Mouse (Mus musculus): ENCODE data around the gene Dgat2. TPM values are rescaled to one million over a fixed set of nuclear protein-coding genes. Genes with fewer than 3 reads are reported as not detected.

Dgat2 gene
- polyA plus RNA-seq, 1 experiment: 1,082 TPM

GRCm38 (mm10) chr7:99122651-99123050, 59.9 kb downstream of the Dgat2 start:
- H3K4me1 ChIP-seq (ENCODE audit: control insufficient read depth, insufficient read depth, insufficient read length, low read length): peaks cover 15% of the 10 kb centered on the region
- H3K4me3 ChIP-seq (ENCODE audit: insufficient read depth, low read depth, low read length): no peak overlapping the region
- H3K27ac ChIP-seq (replicated peaks; ENCODE audit: low read depth, low read length): no peak overlapping the region

GRCm38 (mm10) chr7:99120865-99121521, 61.5 kb downstream of the Dgat2 start:
- no peak overlapping the region for H3K4me3 ChIP-seq (ENCODE audit: insufficient read depth, low read depth, low read length)
- peaks cover 16% of the 10 kb centered on the region for H3K4me1 ChIP-seq (ENCODE audit: control insufficient read depth, insufficient read depth, insufficient read length, low read length)
- no peak overlapping the region for H3K27ac ChIP-seq (replicated peaks; ENCODE audit: low read depth, low read length)

GRCm38 (mm10) chr7:99120082-99120481, 62.4 kb downstream of the Dgat2 start:
- Histone ChIP-seq H3K27ac (replicated peaks; ENCODE audit: low read depth, low read length) (no peak overlapping the region), H3K4me1 (ENCODE audit: control insufficient read depth, insufficient read depth, insufficient read length, low read length) (peaks cover 21% of the 10 kb centered on the region), H3K4me3 (ENCODE audit: insufficient read depth, low read depth, low read length) (no peak overlapping the region)

GRCm38 (mm10) chr7:99116781-99117180, 65.7 kb downstream of the Dgat2 start:
- Histone ChIP-seq H3K27ac (replicated peaks; ENCODE audit: low read depth, low read length) (no peak overlapping the region), H3K4me3 (ENCODE audit: insufficient read depth, low read depth, low read length) (no peak overlapping the region)

GRCm38 (mm10) chr7:99114006-99114726, 68.4 kb downstream of the Dgat2 start:
- no peak overlapping the region for H3K4me3 ChIP-seq (ENCODE audit: insufficient read depth, low read depth, low read length)
- H3K27ac ChIP-seq (replicated peaks; ENCODE audit: low read depth, low read length): peak overlapping the region; percentile 40
- H3K4me1 ChIP-seq (ENCODE audit: control insufficient read depth, insufficient read depth, insufficient read length, low read length): peaks cover 19% of the 10 kb centered on the region

More at GRCm38 (mm10) chr7:99116781-99117180, 65.7 kb downstream of the Dgat2 start:
- peaks cover 27% of the 10 kb centered on the region for H3K4me1 ChIP-seq (ENCODE audit: control insufficient read depth, insufficient read depth, insufficient read length, low read length)

GRCm38 (mm10) chr7:99107566-99107965, 75.0 kb downstream of the Dgat2 start:
- H3K4me3 ChIP-seq (ENCODE audit: insufficient read depth, low read depth, low read length): no peak overlapping the region
- H3K4me1 ChIP-seq (ENCODE audit: control insufficient read depth, insufficient read depth, insufficient read length, low read length): peaks cover 2% of the 10 kb centered on the region; the same call in 1 of the 2 replicates
- no peak overlapping the region for H3K27ac ChIP-seq (replicated peaks; ENCODE audit: low read depth, low read length)

GRCm38 (mm10) chr7:99106714-99107270, 75.7 kb downstream of the Dgat2 start:
- H3K4me1 ChIP-seq (ENCODE audit: control insufficient read depth, insufficient read depth, insufficient read length, low read length): peaks cover 2% of the 10 kb centered on the region
- H3K4me3 ChIP-seq (ENCODE audit: insufficient read depth, low read depth, low read length): no peak overlapping the region
- no peak overlapping the region for H3K27ac ChIP-seq (replicated peaks; ENCODE audit: low read depth, low read length)

Other genes with a start within 250 kb of the Dgat2 start
- 11.5 and 12.4 TPM in 2 replicates for gene Uvrag, start 41.6 kb downstream of the Dgat2 start, polyA plus RNA-seq (2012; ENCODE audit: insufficient read depth, insufficient read length, missing spikeins)
- gene Mogat2, start 55.9 kb upstream of the Dgat2 start, polyA plus RNA-seq (2012; ENCODE audit: insufficient read depth, insufficient read length, missing spikeins): 0.59 and 1.3 TPM in 2 replicates
- gene Map6, start 84.7 kb upstream of the Dgat2 start, polyA plus RNA-seq (2012; ENCODE audit: insufficient read depth, insufficient read length, missing spikeins): 9.4 and 18.8 TPM in 2 replicates
- gene Serpinh1, start 170.5 kb upstream of the Dgat2 start, polyA plus RNA-seq (2012; ENCODE audit: insufficient read depth, insufficient read length, missing spikeins): 245 and 533 TPM in 2 replicates
- gene Gdpd5, start 198.7 kb upstream of the Dgat2 start, polyA plus RNA-seq (2012; ENCODE audit: insufficient read depth, insufficient read length, missing spikeins): 10.1 and 10.9 TPM in 2 replicates